Mouse (Mus musculus) layer of hippocampus, adult 8-10 months (tissue): ENCODE results near the gene Srd5a1. TPM values are rescaled to one million over a fixed set of nuclear protein-coding genes. Genes with fewer than 3 reads are reported as not detected.

Experiments
- total RNA-seq, 4 experiments: library from RNA; stranded (reverse); gene quantifications; 2 replicates each; pipeline ENCODE4 v1.2.4; 2022

Srd5a1 gene
- total RNA-seq, 4 experiments from 2014 or later, result 8.0 to 10.7 (median 8.9) TPM

Other genes with a start within 250 kb of the Srd5a1 start
- 100 to 1,000 TPM in 2 of 4 experiments, 10 to 100 TPM in 2; 86.2 to 110 (median 100) TPM for gene Nsun2, start 77.7 kb downstream of the Srd5a1 start, total RNA-seq
- gene Tent4a, start 76.8 kb downstream of the Srd5a1 start, total RNA-seq, result 10 to 100 TPM; 43.8 to 51.2 (median 47.3) TPM
- 100 to 1,000 TPM; 155 to 178 (median 169) TPM for gene Ube2ql1, start 128.4 kb upstream of the Srd5a1 start, total RNA-seq
- gene Med10, start 191.0 kb upstream of the Srd5a1 start, total RNA-seq, result 10 to 100 TPM; 54.9 to 59.6 (median 56.3) TPM